Mouse (Mus musculus) hindbrain, embryonic 15.5 days (tissue): ENCODE results near the gene Mrpl18. TPM values are rescaled to one million over a fixed set of nuclear protein-coding genes. Genes with fewer than 3 reads are reported as not detected.

Experiments
- ATAC-seq: fragments of 200-750 bp; cut with Nextera tagmentation; 2 replicates; pipeline ENCODE4 v1.8.0; 2017; ENCODE audit warnings: low read depth, moderate number of reproducible peaks, moderate TSS enrichment; ENCODE audit not compliant: low FRiP score
- H3K27ac ChIP-seq: fragments of 300-500 bp; sonication (generic); replicated peaks from 2 replicates; pipeline ENCODE4 v1.5.1; 2015; ENCODE audit warnings: mild to moderate bottlenecking, inconsistent platforms
- H3K27me3 ChIP-seq: fragments of 300-500 bp; sonication (generic); 2 replicates; pipeline ENCODE4 v1.6.1; 2015; ENCODE audit warnings: control low read depth, inconsistent platforms
- H3K36me3 ChIP-seq: fragments of 300-500 bp; sonication (generic); 2 replicates; pipeline ENCODE4 v1.6.1; 2015; ENCODE audit warnings: control low read depth, inconsistent platforms
- H3K4me1 ChIP-seq: fragments of 300-500 bp; sonication (generic); replicated peaks from 2 replicates; pipeline ENCODE4 v1.6.1; 2015; ENCODE audit warnings: control low read depth, inconsistent platforms
- H3K4me2 ChIP-seq: fragments of 300-500 bp; sonication (generic); 2 replicates; pipeline ENCODE4 v1.6.1; 2015; ENCODE audit warnings: moderate library complexity, mild to moderate bottlenecking, inconsistent platforms
- H3K4me3 ChIP-seq: fragments of 300-500 bp; sonication (generic); 2 replicates; pipeline ENCODE4 v1.5.1; 2015; ENCODE audit warnings: mild to moderate bottlenecking, inconsistent platforms
- H3K9ac ChIP-seq: fragments of 300-500 bp; sonication (generic); 2 replicates; pipeline ENCODE4 v1.6.1; 2015; ENCODE audit warnings: inconsistent platforms
- H3K9me3 ChIP-seq: fragments of 300-500 bp; sonication (generic); 2 replicates; pipeline ENCODE4 v1.6.1; 2016; ENCODE audit warnings: control low read depth, inconsistent platforms
- WGBS: fragments of 180-500 bp; shearing (Covaris S2); methylation state at CpG from one replicate; pipeline ENCODE4 v1.1.7; 2015; 5-methylcytosine and 5-hydroxymethylcytosine counted together
- microRNA-seq: library from miRNA; unstranded; fragments of <30 nt; microRNA quantifications from one replicate; pipeline ENCODE4, GENCODE M21; 2016
- polyA plus RNA-seq: library from polyadenylated mRNA; unstranded; fragments of >200 nt; fragmentation: Nextera tagmentation; extraction: Ambion mirVana; gene quantifications from 2 replicates; pipeline ENCODE4 v1.2.1, GENCODE M21; 2015

The Mrpl18 gene
- polyA plus RNA-seq, 1 experiment from 2014 or later: 118 TPM

GRCm38 (mm10) chr17:12880178-12880577, 36.0 kb downstream of the Mrpl18 start:
- Histone ChIP-seq H3K9ac (no peak overlapping the region; the same call in 1 of the 2 replicates), H3K4me2 (peak overlapping the region; percentile 46), H3K9me3 (no peaks in the 10 kb centered on the region), H3K27ac (no peak overlapping the region), H3K4me1 (peaks cover 8% of the 10 kb centered on the region), H3K36me3 (no peaks in the 10 kb centered on the region), H3K4me3 (peak overlapping the region; percentile 4; the same call in 1 of the 2 replicates), H3K27me3 (peaks cover 3% of the 10 kb centered on the region; the same call in 1 of the 2 replicates)
- peak; percentile 84 for ATAC-seq
- WGBS: 4% methylated on average over 14 of the region's 14 CpGs

GRCm38 (mm10) chr17:12875734-12876133, 40.4 kb downstream of the Mrpl18 start, which contains the start of gene Mrgprh:
TSS of gene Mrgprh (plus strand) at chr17:12876034.
- no peak within 1 kb of the TSS for H3K9ac ChIP-seq
- no peaks in the 10 kb centered on the region for H3K9me3 ChIP-seq
- H3K27me3 ChIP-seq: peaks cover 3% of the 10 kb centered on the region; the same call in 1 of the 2 replicates

GRCm38 (mm10) chr17:12872275-12873028, 43.7 kb downstream of the Mrpl18 start:
- Histone ChIP-seq H3K4me2 (no peak overlapping the region), H3K9me3 (no peaks in the 10 kb centered on the region), H3K27ac (no peak overlapping the region), H3K9ac (no peak overlapping the region), H3K4me1 (no peaks in the 10 kb centered on the region), H3K4me3 (no peak overlapping the region), H3K36me3 (no peaks in the 10 kb centered on the region), H3K27me3 (no peaks in the 10 kb centered on the region)
- WGBS: 68% methylated on average over 16 of the region's 16 CpGs
- peak; percentile 59; the same call in 1 of the 2 replicates for ATAC-seq

More at GRCm38 (mm10) chr17:12875734-12876133, 40.4 kb downstream of the Mrpl18 start, which contains the start of gene Mrgprh:
- 79% methylated on average over 5 of the region's 5 CpGs for WGBS
- Histone ChIP-seq H3K4me3 (no peak within 1 kb of the TSS), H3K27ac (no peak within 1 kb of the TSS), H3K4me2 (no peak within 1 kb of the TSS), H3K36me3 (no peaks in the 10 kb centered on the region), H3K4me1 (peaks cover 8% of the 10 kb centered on the region)
- ATAC-seq: no peak

- H3K27ac ChIP-seq: no peak overlapping the region
- no peak overlapping the region for H3K9ac ChIP-seq
- ATAC-seq: no peak
- H3K36me3 ChIP-seq: no peaks in the 10 kb centered on the region
- H3K4me2 ChIP-seq: no peak overlapping the region
- no peaks in the 10 kb centered on the region for H3K4me1 ChIP-seq
- no peak overlapping the region for H3K4me3 ChIP-seq
- no peaks in the 10 kb centered on the region for H3K27me3 ChIP-seq
- H3K9me3 ChIP-seq: no peaks in the 10 kb centered on the region
- 37% methylated on average over 4 of the region's 4 CpGs for WGBS
Measured at GRCm38 (mm10) chr17:12868640-12869039, 47.5 kb downstream of the Mrpl18 start.

- no peak within 1 kb of the TSS for H3K4me2 ChIP-seq
- no peak for ATAC-seq
- 61% methylated on average over 2 of the region's 2 CpGs for WGBS
Measured at GRCm38 (mm10) chr17:12868043-12868442, 48.1 kb downstream of the Mrpl18 start, which contains the start of gene Mas1. TSS of gene Mas1 (minus strand) at chr17:12868143.

GRCm38 (mm10) chr17:12866853-12867252, 49.3 kb downstream of the Mrpl18 start:
- Histone ChIP-seq H3K36me3 (no peaks in the 10 kb centered on the region), H3K9ac (no peak overlapping the region), H3K27ac (no peak overlapping the region), H3K27me3 (no peaks in the 10 kb centered on the region), H3K4me2 (no peak overlapping the region), H3K9me3 (no peaks in the 10 kb centered on the region), H3K4me3 (no peak overlapping the region), H3K4me1 (no peaks in the 10 kb centered on the region)
- ATAC-seq: no peak
- WGBS: 87% methylated on average over 10 of the region's 10 CpGs

More at GRCm38 (mm10) chr17:12868043-12868442, 48.1 kb downstream of the Mrpl18 start, which contains the start of gene Mas1:
- H3K9me3 ChIP-seq: no peaks in the 10 kb centered on the region
- no peaks in the 10 kb centered on the region for H3K27me3 ChIP-seq
- no peak within 1 kb of the TSS for H3K27ac ChIP-seq
- no peak within 1 kb of the TSS for H3K9ac ChIP-seq
- H3K4me1 ChIP-seq: no peaks in the 10 kb centered on the region
- H3K4me3 ChIP-seq: no peak within 1 kb of the TSS
- H3K36me3 ChIP-seq: no peaks in the 10 kb centered on the region

GRCm38 (mm10) chr17:12865407-12865806, 50.7 kb downstream of the Mrpl18 start:
- no peaks in the 10 kb centered on the region for H3K9me3 ChIP-seq
- no peak overlapping the region for H3K9ac ChIP-seq
- WGBS: 64% methylated on average over 3 of the region's 3 CpGs
- no peak for ATAC-seq
- H3K4me1 ChIP-seq: no peaks in the 10 kb centered on the region
- H3K27me3 ChIP-seq: no peaks in the 10 kb centered on the region
- no peak overlapping the region for H3K4me2 ChIP-seq
- no peaks in the 10 kb centered on the region for H3K36me3 ChIP-seq
- no peak overlapping the region for H3K4me3 ChIP-seq
- no peak overlapping the region for H3K27ac ChIP-seq

- Histone ChIP-seq H3K27ac (no peak overlapping the region), H3K9ac (no peak overlapping the region), H3K36me3 (no peaks in the 10 kb centered on the region), H3K4me3 (no peak overlapping the region), H3K4me1 (no peaks in the 10 kb centered on the region), H3K9me3 (no peaks in the 10 kb centered on the region), H3K27me3 (no peaks in the 10 kb centered on the region), H3K4me2 (no peak overlapping the region)
- no peak for ATAC-seq
Measured at GRCm38 (mm10) chr17:12864111-12864510, 52.0 kb downstream of the Mrpl18 start.

Small RNA genes within 50 kb of the gene (microRNA-seq; reads per million reads assigned to microRNA genes)
- gene Gm24085: not detected

Other genes starting within 250 kb of the Mrpl18 start
- not detected in 2 replicates for gene Slc22a1, start 240.5 kb downstream of the Mrpl18 start, polyA plus RNA-seq
- 9.1 and 10.2 TPM in 2 replicates for gene Igf2r, start 146.7 kb downstream of the Mrpl18 start, polyA plus RNA-seq
- 0.12 TPM in 1 of 2 replicates, not detected in the other for gene Mas1, start 48.2 kb downstream of the Mrpl18 start, polyA plus RNA-seq
- gene Mrgprh, start 40.3 kb downstream of the Mrpl18 start, polyA plus RNA-seq: not detected in 2 replicates
- 1.7 and 2.5 TPM in 2 replicates for gene Pnldc1, start 6.1 kb downstream of the Mrpl18 start, polyA plus RNA-seq
- gene Tcp1, start 644 bp downstream of the Mrpl18 start, polyA plus RNA-seq: 324 and 343 TPM in 2 replicates
- gene Acat3, start 24.3 kb upstream of the Mrpl18 start, polyA plus RNA-seq: 0.39 and 1.2 TPM in 2 replicates
- gene Acat2, start 44.4 kb upstream of the Mrpl18 start, polyA plus RNA-seq: 331 and 333 TPM in 2 replicates
- gene Wtap, start 77.8 kb upstream of the Mrpl18 start, polyA plus RNA-seq: 123 and 124 TPM in 2 replicates
- gene Sod2, start 90.5 kb upstream of the Mrpl18 start, polyA plus RNA-seq: 134 and 143 TPM in 2 replicates
- gene Gpr31b, start 136.0 kb upstream of the Mrpl18 start, polyA plus RNA-seq: 0.22 and 0.35 TPM in 2 replicates
- gene Tcp10b, start 144.8 kb upstream of the Mrpl18 start, polyA plus RNA-seq: 0.10 and 0.21 TPM in 2 replicates
- 0.08 TPM in 1 of 2 replicates, not detected in the other for gene Unc93a, start 215.5 kb upstream of the Mrpl18 start, polyA plus RNA-seq